Mouse (Mus musculus) splenic B cell, adult 2 months (primary cell): Measurements from ENCODE around the gene Scg5.

ENCODE experiments used
- DNase-seq: peaks from one replicate; pipeline ENCODE4 v3.0.0-alpha.2; 2011; ENCODE audit warnings: low read depth, low spot score
- H3K27me3 ChIP-seq: 2 replicates; pipeline ENCODE4 v1.6.1; 2012; ENCODE audit warnings: mild to moderate bottlenecking, low read length, moderate library complexity, mixed read lengths; ENCODE audit not compliant: control insufficient read depth, poor library complexity, insufficient read depth, severe bottlenecking
- H3K36me3 ChIP-seq: 2 replicates; pipeline ENCODE4 v1.6.1; 2012; ENCODE audit warnings: mild to moderate bottlenecking, low read length, moderate library complexity, mixed read lengths; ENCODE audit not compliant: control insufficient read depth, poor library complexity, insufficient read depth, severe bottlenecking

Scg5 gene

DNA sequence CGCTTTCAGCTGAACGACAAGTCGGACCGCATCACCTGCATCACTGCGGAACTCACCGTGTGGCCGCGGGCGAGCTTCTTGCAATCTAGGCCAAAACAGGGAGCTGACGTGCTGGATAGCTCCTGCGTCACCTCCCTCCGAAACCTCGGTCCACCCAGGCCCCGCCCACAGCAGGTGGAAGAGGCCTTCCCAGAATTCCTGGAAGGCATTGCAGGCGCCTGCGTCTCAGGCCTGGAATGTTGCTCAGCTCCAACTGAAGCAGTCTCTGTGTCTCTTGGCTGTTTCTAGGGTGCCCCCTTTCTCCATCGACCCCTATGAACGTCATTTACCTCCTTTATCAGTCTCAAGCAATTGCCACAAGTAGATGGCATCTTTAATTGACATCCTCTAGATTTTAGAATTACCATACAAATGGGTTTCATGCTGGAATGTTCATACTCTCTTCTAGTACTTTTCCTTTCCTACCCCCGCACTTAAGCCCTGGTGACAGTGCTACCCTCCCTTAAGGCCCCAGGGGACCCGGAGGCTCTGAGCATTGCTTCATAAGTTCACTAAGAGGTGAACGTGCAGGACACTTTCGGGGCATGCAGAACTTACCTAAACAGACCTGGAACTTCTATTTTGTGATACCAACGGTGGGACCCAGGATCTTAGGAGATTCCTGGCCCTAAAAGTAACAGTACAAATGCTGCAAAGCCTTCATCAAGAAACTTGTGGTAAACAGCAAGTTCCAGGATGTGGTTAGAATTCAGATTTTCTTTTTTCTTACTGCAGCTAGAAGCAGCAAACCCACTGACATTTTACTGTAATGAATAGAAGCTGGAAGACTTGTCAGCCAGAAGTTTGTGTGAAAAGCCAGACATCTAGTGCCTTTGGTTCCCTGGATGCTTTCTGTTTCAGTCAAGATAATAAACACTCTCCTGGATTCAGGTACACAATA lies at the start of gene Scg5:
Gene Scg5 (minus strand): TSS at position 179 of the 940 bp plus-strand sequence.
- Histone ChIP-seq H3K27me3 (no peaks in the 10 kb centered on the region), H3K36me3 (peaks cover 4% of the 10 kb centered on the region)
- no peak for DNase-seq

DNA sequence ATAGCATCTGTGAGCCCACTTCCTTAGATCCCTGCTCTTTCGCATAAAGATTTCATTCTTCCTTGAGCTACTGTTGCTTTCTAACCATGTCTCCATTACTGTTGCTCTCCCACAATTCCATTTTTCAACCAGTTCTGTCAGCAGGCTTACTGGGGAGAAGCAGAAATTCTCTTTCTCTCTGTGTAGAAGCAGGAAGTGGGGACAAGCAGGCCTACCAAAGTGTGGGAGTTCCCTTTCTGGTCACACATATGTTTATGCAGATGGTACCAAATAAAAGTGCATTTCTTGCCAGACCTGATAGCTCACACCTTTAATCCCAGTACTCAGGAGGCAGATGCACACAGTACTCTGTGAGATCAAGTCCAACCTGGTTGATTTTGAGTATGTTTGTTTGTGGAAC lies 41.2 kb upstream of the Scg5 start:
- DNase-seq = no peak
- no peaks in the 10 kb centered on the region for H3K36me3 ChIP-seq
- no peaks in the 10 kb centered on the region for H3K27me3 ChIP-seq

DNA sequence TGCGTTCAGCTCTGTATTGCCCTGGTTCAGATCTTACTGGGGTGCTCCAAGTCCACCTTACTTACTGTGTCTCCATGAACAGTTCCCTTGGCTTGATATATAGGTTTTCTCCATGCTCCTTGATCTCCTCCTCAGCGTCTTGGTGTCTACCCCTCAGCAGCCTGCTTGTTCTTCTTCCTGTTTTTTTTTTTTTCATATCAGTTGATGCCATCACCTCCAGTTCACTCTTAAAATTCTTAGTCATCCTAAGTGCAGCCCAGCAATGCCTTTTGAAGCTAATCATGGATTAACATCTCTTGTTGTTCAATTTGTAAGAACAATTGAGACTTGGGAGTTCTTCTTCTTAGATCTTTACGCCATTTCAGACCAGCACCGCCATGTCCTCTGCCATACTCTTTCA lies 39.5 kb upstream of the Scg5 start:
- Histone ChIP-seq H3K27me3 (no peaks in the 10 kb centered on the region), H3K36me3 (no peaks in the 10 kb centered on the region)
- no peak for DNase-seq

DNA sequence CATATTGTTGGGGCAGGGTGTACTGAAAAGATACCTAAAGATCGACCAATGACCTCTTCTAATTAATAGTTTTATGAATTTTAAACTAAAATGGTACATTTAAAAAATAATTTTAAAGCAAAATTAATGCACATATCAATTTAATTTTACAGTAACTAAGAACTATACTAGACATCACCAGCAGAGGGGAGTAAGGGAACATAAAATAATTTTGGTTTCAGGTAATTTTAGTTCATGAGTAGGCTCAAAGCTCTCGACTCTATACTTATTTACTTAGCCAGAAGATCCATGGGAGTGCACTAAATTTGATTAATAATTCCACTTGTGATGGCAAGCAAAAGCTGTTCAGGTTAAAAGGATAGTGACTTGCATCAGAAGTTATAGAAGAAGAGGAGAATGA lies 37.2 kb upstream of the Scg5 start:
- peak; percentile 32 for DNase-seq
- no peaks in the 10 kb centered on the region for H3K36me3 ChIP-seq
- no peaks in the 10 kb centered on the region for H3K27me3 ChIP-seq

DNA sequence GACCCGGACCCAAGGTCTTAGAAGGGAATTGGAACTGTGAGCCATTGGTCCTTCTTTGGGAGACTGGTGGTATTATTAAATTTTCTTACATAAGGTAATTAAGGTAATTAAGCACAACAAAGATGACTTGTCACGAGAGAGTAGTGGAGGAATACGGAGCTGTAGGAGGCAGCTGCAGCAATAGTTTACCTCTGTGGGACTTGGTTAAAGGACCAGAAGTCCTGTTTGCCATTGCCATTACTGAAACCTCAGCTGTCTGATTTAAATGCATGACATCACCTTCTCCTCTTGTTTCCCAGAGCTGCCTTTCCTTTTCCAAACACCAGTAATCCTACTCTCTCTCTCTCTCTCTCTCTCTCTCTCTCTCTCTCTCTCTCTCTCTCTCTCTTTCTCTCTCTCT lies 20.2 kb upstream of the Scg5 start:
- no peaks in the 10 kb centered on the region for H3K36me3 ChIP-seq
- no peaks in the 10 kb centered on the region for H3K27me3 ChIP-seq
- no peak for DNase-seq

DNA sequence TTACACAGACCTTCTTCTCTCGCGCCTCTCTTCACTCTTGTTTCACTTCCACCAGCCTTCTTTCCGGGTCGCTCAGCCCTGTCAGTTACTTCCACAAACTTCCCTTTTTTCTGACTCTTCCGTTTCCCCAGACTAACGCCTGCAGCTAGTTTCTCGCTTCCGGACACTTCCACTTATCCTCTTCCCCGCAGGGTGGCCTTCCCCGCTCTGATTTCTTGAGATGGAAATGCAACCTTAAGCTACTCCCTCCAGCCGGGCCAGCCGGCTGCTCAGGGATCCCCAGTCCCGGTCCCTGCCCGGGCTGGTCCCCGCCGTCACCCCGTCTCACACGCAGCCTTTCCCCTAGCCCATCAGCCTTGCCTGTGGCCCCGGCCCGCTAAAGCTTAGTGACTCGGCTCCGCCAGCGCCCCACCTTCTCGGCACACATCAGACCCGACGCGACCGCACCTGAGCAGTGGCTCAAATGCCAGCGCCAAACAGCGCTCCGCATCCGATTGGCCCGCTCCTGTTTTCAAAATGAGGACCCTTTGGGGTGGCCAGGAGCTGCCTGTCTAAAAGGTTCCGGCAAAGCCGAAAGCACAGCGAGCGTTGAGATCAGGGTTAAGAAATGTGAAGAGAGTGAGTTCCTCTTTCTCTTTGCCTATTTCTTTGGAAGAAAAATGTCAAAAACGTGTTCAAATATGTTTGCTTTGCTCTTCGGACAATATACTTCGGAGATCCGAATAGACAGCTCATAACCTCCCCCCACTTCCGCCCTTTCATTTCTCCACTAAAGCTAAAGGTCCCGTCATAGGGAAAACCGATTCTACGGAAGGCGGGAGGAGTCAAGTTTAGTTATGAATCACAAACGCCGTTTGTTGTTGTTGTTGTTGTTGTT lies 19.6 kb upstream of the Scg5 start, which contains the start of gene Arhgap11a:
Gene Arhgap11a (minus strand): TSS at position 417 of the 877 bp plus-strand sequence.
- peak; percentile 93 for DNase-seq
- Histone ChIP-seq H3K27me3 (no peaks in the 10 kb centered on the region), H3K36me3 (no peaks in the 10 kb centered on the region)

DNA sequence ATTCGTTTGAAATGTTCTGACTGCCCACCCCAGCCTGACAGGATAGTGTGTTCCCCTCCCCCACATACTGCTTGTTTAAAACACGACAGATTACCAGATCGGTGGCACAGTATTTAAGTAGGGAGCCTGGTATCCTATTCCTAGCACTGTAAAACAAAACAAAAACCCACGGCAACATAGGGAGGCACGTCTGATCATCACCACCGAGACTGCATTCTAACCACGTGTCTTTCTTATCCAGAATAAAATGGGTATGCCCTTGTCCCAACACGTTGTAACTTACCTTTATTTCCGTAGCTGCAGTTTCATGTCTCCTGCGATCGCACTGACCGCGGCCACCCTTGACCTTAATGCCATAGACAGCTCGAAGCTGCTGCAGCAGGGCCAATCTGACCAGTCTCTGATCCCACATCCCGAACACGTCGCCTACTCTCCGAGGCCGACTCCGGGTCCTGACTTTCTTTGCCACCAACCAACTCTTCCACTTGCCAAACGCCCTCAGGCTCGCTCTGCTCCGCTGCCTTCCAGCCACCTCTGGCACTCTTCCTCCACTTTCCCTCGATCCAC lies 18.8 kb upstream of the Scg5 start:
- Histone ChIP-seq H3K27me3 (no peaks in the 10 kb centered on the region), H3K36me3 (no peaks in the 10 kb centered on the region)
- peak; percentile 7 for DNase-seq

DNA sequence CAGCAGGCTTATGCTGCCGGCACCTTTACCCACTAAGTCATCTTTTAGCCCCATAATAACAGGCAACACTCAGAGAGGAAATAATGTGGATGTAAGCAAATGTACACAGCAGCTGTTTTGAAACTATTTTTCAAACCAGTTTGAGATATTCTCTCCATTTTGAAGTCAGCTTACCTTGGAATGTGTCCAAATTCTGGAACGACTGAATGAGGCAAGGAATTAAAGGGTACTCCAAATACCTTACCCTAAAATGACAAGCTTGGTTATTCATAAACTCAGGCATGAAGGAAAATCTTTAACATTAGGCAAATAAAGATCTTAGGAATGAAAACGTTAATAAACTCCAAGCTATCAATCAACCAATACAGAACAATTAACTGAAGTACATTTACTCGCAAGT lies 16.2 kb upstream of the Scg5 start:
- H3K27me3 ChIP-seq = no peaks in the 10 kb centered on the region
- DNase-seq = no peak
- H3K36me3 ChIP-seq = 0 out of 2 replicates have a peak, but pooled peaks cover 4% of the 10 kb centered on the region

DNA sequence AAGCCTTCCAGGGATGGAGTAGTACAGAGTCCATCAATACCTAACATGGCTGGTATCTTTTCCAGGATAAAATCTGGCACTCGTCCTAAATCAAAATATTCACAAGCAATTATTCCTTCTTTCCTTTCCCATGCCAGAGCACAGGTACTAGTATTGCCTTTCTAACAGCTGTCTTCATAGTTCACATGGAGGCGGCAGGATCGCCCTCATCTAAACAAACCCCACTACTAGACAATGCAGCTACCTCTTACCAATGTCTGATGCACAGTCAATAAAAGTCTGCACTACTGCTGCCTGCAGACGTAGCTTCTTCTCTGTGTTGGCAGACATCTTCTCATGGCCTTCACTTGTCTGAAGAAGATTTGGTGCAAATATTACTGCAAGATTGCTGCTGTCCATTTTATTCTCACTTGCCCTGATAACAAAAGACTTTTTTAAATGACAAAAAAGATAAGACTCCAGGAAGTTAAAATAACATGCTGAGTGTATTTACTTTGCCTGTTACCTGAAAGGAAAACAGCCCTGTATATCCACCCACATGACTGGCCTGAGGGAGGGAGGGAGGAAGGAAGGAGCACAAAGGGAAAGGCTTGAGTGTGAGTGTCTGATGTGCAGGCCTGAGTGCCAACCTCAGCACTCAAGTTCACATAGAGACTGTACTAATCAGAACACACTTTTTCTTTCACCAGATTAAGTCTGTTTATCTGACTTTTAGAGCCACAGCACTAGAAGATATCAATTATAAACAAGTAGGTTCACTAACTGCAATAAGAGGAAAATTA lies 12.9 kb upstream of the Scg5 start:
- no peaks in the 10 kb centered on the region for H3K27me3 ChIP-seq
- peaks cover 9% of the 10 kb centered on the region for H3K36me3 ChIP-seq
- DNase-seq = no peak

DNA sequence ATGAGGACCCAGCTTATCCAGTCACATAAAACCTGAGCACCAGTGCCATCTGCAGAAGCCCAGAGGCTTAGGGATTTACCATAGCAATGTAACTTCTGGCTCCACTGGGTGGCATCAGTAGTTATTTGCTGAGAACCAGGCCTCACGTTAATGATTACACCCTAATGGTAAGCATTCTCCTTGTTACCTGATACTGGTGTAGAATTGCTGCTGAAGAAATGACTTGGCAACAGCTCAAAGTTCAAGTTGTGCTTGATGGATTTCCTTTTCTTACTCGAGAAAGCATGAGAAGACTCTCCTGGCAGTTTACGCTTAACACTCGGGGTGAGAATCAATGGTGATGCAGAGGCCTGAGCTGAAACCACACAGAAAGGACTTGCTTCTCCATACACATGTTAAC lies 10.6 kb upstream of the Scg5 start:
- Histone ChIP-seq H3K36me3 (peaks cover 10% of the 10 kb centered on the region), H3K27me3 (no peaks in the 10 kb centered on the region)
- no peak for DNase-seq

DNA sequence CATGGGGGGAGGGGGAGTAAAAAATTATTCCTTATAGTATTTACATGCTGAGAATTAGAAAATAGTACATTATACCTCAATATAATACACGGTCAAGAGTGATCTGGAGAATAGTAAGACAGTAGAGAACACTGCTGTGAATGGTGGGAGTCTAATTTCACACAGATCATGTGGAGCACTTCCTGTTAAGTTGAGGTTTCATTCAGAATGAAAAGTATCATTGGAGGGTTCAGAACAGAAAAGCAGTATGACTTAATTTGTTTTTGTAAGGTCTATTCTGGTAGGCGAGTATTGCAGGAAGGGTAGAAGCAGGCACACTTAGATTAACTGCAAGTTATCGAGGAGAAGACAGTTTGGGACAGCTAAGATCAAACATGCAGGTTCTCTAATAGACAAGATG lies 6.3 kb upstream of the Scg5 start:
- H3K36me3 ChIP-seq = peaks cover 10% of the 10 kb centered on the region
- no peak for DNase-seq
- no peaks in the 10 kb centered on the region for H3K27me3 ChIP-seq

DNA sequence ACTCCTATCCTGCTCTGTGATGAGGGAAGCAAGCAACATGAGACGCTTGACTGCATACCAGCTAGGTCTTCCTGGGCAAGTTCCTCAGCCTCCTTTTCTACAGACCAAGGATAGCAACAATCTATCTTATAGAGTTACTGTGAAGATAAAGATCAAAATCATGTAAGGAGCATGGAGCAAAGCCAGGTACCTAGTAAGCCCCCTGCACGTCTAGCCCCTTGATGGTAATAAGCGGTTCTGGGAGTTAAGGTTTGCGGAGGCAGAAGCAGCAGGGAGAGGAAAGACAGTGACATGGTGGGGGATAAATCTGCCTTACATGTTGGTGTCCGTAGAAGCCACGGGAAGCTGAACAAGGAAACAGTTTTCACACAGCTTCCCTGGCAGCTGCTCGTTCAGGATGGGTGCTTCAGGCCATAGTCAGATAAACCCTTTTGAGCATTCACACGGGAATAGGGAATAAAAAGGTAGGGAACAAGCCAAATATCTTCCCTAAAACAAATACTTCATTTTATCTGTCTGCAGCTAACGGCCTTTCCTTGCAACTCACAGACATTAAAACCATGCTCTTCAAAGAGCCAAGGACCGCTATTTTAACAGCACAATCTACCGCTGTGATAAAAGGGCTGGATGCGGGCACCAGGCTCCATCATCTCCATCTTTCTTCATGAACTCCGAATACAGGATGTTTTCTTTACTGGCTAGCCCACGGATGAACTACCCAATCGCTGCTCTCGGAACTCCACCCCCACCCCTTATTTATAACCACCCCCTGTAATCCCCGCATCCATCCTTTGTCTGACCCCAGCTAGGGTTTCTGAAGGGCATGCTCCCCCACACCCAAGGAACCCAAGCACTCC lies 607 bp downstream of the Scg5 start:
- no peak for DNase-seq
- peaks cover 2% of the 10 kb centered on the region; the same call in 1 of the 2 replicates for H3K36me3 ChIP-seq

DNA sequence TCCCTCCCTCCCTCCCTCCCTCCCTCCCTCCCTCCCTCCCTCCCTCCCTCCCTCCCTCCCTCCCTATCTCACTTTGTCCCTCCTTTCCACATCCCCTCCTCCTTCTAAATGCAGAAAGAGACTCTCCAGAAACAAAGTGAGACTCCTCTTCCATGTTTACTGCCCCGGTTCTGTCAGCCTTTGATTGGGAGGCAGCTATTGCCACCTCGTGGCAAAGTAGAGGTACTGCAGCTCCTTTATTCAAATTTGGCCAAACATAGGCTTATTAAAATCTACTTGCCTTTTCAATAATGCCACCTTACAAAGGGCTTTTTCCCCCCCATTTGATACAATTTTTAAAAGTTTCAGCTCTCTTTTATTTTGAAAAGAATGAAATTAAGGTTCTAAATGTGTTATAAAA lies 5.0 kb downstream of the Scg5 start:
- no peaks in the 10 kb centered on the region for H3K27me3 ChIP-seq
- no peaks in the 10 kb centered on the region for H3K36me3 ChIP-seq
- peak; percentile 62 for DNase-seq

More for the DNA sequence above, 607 bp downstream of the Scg5 start:
- no peaks in the 10 kb centered on the region for H3K27me3 ChIP-seq
